Mouse (Mus musculus): Measurements from ENCODE around the gene Abca8a.

- TF ChIP-seq JUND (IDR thresholded peaks at IDR 0.05; ENCODE audit: low read depth, low read length): no peak
- TF ChIP-seq EP300 (IDR thresholded peaks at IDR 0.05; ENCODE audit: low read depth in 1 of 2, low read length in 2 of 2): no peak
- TF ChIP-seq POLR2A (IDR thresholded peaks at IDR 0.05; ENCODE audit: control insufficient read depth in 1 of 2, insufficient read depth in 1 of 2, low read depth in 1 of 2, low read length in 2 of 2, poor library complexity in 1 of 2): no peak
- TF ChIP-seq ZC3H11A (IDR thresholded peaks at IDR 0.05; ENCODE audit: low read depth, low read length): no peak
- no peak for TF ChIP-seq CTCF (IDR thresholded peaks at IDR 0.05 in 2 of 3, conservative IDR thresholded peaks at IDR 0.05 in 1 of 3; ENCODE audit: control insufficient read depth in 1 of 3, insufficient read depth in 1 of 3, low read depth in 2 of 3, low read length in 3 of 3, poor library complexity in 1 of 3, severe bottlenecking in 1 of 3)
- TF ChIP-seq MEF2A (IDR thresholded peaks at IDR 0.05; ENCODE audit: extremely low read depth, insufficient replicate concordance, low read depth, low read length, poor library complexity, severe bottlenecking): no peak
- TF ChIP-seq MAX (IDR thresholded peaks at IDR 0.05; ENCODE audit: low read length): no peak
- no peak for TF ChIP-seq KAT2A (conservative IDR thresholded peaks at IDR 0.05; ENCODE audit: low read depth, low read length)
- no peak for TF ChIP-seq ELF1 (IDR thresholded peaks at IDR 0.05; ENCODE audit: low read depth, low read length)
- no peak for TF ChIP-seq HCFC1 (IDR thresholded peaks at IDR 0.05; ENCODE audit: low read depth, low read length)
- TF ChIP-seq ZMIZ1 (IDR thresholded peaks at IDR 0.05; ENCODE audit: low read depth, low read length): no peak
- no peak for TF ChIP-seq ZNF384 (IDR thresholded peaks at IDR 0.05; ENCODE audit: low read depth, low read length)
Observed at GRCm38 (mm10) chr11:110028913-110029695, 66.7 kb downstream of the Abca8a start.
